Comparison of ENCODE assay signal across 20 mouse cellular contexts in genomic region chr6:126106798-126107173, GRCm38 (mm10). TPM values are rescaled to one million over a fixed set of nuclear protein-coding genes. Genes with fewer than 3 reads are reported as not detected.
DNase-seq lines count a peak whose midpoint lies in the region; ATAC-seq and TF ChIP-seq lines count a peak whose summit lies in the region.
"Had no signal": no experiment of that assay in that cellular context is flagged by ENCODE, and none has a peak within 500 bp of the region (broad histone marks: within the 10 kb centered on the region; RNA-seq: fewer than 3 reads in every experiment).

No protein-coding gene starts in this region.

- no peak overlapping the region for H3K9ac ChIP-seq in heart, adult 2 months (ENCODE audit: low read depth, low read length)
- no peak overlapping the region for H3K9ac ChIP-seq in limb, embryonic 12.5 days (replicated peaks)
- H3K9ac ChIP-seq in limb, embryonic 14.5 days (ENCODE audit: low read depth, low read length, severe bottlenecking) = no peak overlapping the region
- H3K9ac ChIP-seq: forebrain, postnatal 0 days; liver, embryonic 15.5 days; lung, embryonic 15.5 days; neural tube, embryonic 13.5 days had no signal

- H3K27ac ChIP-seq in cerebellum, adult 2 months (ENCODE audit: insufficient read depth, low read length) = peak overlapping the region; percentile 40; the same call in 1 of the 2 replicates
- peak overlapping the region; percentile 87 for H3K27ac ChIP-seq in heart, adult 2 months
- H3K27ac ChIP-seq in limb, embryonic 12.5 days = peak overlapping the region; percentile 46; the same call in 1 of the 2 replicates
- H3K27ac ChIP-seq in limb, embryonic 10.5 days = no peak overlapping the region
- peak overlapping the region; percentile 62 for H3K27ac ChIP-seq in limb, embryonic 14.5 days (replicated peaks; ENCODE audit: low read depth, low read length)
- H3K27ac ChIP-seq: kidney, postnatal 0 days; liver, embryonic 15.5 days; lung, embryonic 15.5 days; neural tube, embryonic 13.5 days had no signal

- ATAC-seq in limb, embryonic 12.5 days (ENCODE audit: insufficient number of reproducible peaks, insufficient read depth, low FRiP score, low TSS enrichment, low read depth) = no peak
- no peak for ATAC-seq in limb, embryonic 14.5 days (ENCODE audit: low FRiP score, low read depth)
- ATAC-seq in erythroblast, adult 5-6 weeks (replicated peaks; ENCODE audit: low FRiP score, poor library complexity, severe bottlenecking) = no peak
- ATAC-seq: activated CD4-positive, CD25-positive, alpha-beta regulatory T cell, adult 4 months; midbrain, embryonic 16.5 days had no signal

- WGBS in cerebellum, adult 2 months = 41% methylated on average over 2 of the region's 2 CpGs
- 51% methylated on average over 2 of the region's 2 CpGs for WGBS in heart, adult 2 months
- WGBS in limb, embryonic 12.5 days = 45% methylated on average over 2 of the region's 2 CpGs
- 74% methylated on average over 2 of the region's 2 CpGs for WGBS in limb, embryonic 10.5 days
- WGBS in limb, embryonic 14.5 days = 30% methylated on average over 2 of the region's 2 CpGs

- TF ChIP-seq POLR2A in cerebellum, adult 2 months (IDR thresholded peaks at IDR 0.05; ENCODE audit: borderline replicate concordance, insufficient read depth, low read length) = no peak
- no peak for TF ChIP-seq POLR2A in heart, adult 2 months (IDR thresholded peaks at IDR 0.05; ENCODE audit: insufficient read depth, low read depth, low read length)
- TF ChIP-seq POLR2A in limb, embryonic 14.5 days (IDR thresholded peaks at IDR 0.05; ENCODE audit: borderline replicate concordance, extremely low read depth, insufficient read depth, insufficient read length) = no peak

- no peak overlapping the region for H3K4me2 ChIP-seq in limb, embryonic 12.5 days
- H3K4me2 ChIP-seq in limb, embryonic 14.5 days (replicated peaks; ENCODE audit: low read depth, low read length, severe bottlenecking) = no peak overlapping the region
- H3K4me2 ChIP-seq: liver, embryonic 15.5 days; lung, embryonic 15.5 days; neural tube, embryonic 13.5 days had no signal

- no peaks in the 10 kb centered on the region for H3K27me3 ChIP-seq in cerebellum, adult 2 months (ENCODE audit: control insufficient read depth, insufficient read depth, low read length)
- H3K27me3 ChIP-seq in heart, adult 2 months (ENCODE audit: control insufficient read depth, insufficient read depth, low read length) = no peaks in the 10 kb centered on the region
- no peaks in the 10 kb centered on the region for H3K27me3 ChIP-seq in limb, embryonic 12.5 days
- no peaks in the 10 kb centered on the region for H3K27me3 ChIP-seq in limb, embryonic 10.5 days (ENCODE audit: low read depth, poor library complexity, severe bottlenecking)
- H3K27me3 ChIP-seq in limb, embryonic 14.5 days (ENCODE audit: control insufficient read depth, insufficient read depth, low read length) = no peaks in the 10 kb centered on the region
- H3K27me3 ChIP-seq: liver, embryonic 15.5 days; lung, embryonic 15.5 days; neural tube, embryonic 13.5 days had no signal

- intact Hi-C loops in heart, adult 2 months (cut with DNase I) = loop anchor here (2.0 kb wide), 2 partner anchors 26 to 56 kb away; no protein-coding TSS in a partner anchor
- intact Hi-C loops in heart, postnatal 14 days (cut with DNase I) = loop anchor here (2.0 kb wide), 1 partner anchor 60 kb away; the partner anchor contains the start of gene Ntf3

- TF ChIP-seq EP300 in heart, adult 2 months (IDR thresholded peaks at IDR 0.05; ENCODE audit: insufficient read depth, low read depth, low read length) = no peak

- DNase-seq in cerebellum, adult 2 months = no peak
- DNase-seq in cerebellum, postnatal 4 days (ENCODE audit: low spot score in 2 of 2) = no peak
- no peak for DNase-seq in heart, adult 2 months
- no peak for DNase-seq in heart, postnatal 14 days
- DNase-seq in limb, embryonic 10.5 days (ENCODE audit: low spot score) = no peak
- no peak for DNase-seq in limb, embryonic 14.5 days (ENCODE audit: low spot score)
- DNase-seq: embryo, embryonic 11 days; retina, postnatal 1 day; thymus, postnatal 14 days had no signal

- peaks cover 22% of the 10 kb centered on the region for H3K4me1 ChIP-seq in cerebellum, adult 2 months (ENCODE audit: control insufficient read depth, insufficient read depth, low read length)
- peaks cover 27% of the 10 kb centered on the region for H3K4me1 ChIP-seq in heart, adult 2 months (ENCODE audit: control insufficient read depth, insufficient read depth, low read length)
- peaks cover 40% of the 10 kb centered on the region for H3K4me1 ChIP-seq in limb, embryonic 12.5 days (replicated peaks)
- peaks cover 18% of the 10 kb centered on the region; the same call in 1 of the 2 replicates for H3K4me1 ChIP-seq in limb, embryonic 10.5 days
- peaks cover 29% of the 10 kb centered on the region for H3K4me1 ChIP-seq in limb, embryonic 14.5 days (ENCODE audit: control insufficient read depth, insufficient read depth, low read length)
- H3K4me1 ChIP-seq: liver, embryonic 15.5 days; neural tube, embryonic 13.5 days had no signal

- no peak overlapping the region for H3K4me3 ChIP-seq in cerebellum, adult 2 months (replicated peaks; ENCODE audit: insufficient read depth, low read depth, low read length)
- no peak overlapping the region for H3K4me3 ChIP-seq in heart, adult 2 months
- H3K4me3 ChIP-seq in limb, embryonic 12.5 days (replicated peaks) = no peak overlapping the region
- H3K4me3 ChIP-seq in limb, embryonic 10.5 days = no peak overlapping the region
- no peak overlapping the region for H3K4me3 ChIP-seq in limb, embryonic 14.5 days (replicated peaks; ENCODE audit: low read length)
- H3K4me3 ChIP-seq: liver, embryonic 15.5 days; lung, embryonic 15.5 days; myocyte; neural tube, embryonic 13.5 days had no signal

- no peaks in the 10 kb centered on the region for H3K79me2 ChIP-seq in heart, adult 2 months (replicated peaks; ENCODE audit: control insufficient read depth, insufficient read depth, low read length)

- H3K9me3 ChIP-seq in limb, embryonic 12.5 days = no peaks in the 10 kb centered on the region
- H3K9me3 ChIP-seq in limb, embryonic 10.5 days (replicated peaks) = no peaks in the 10 kb centered on the region
- H3K9me3 ChIP-seq in limb, embryonic 14.5 days (ENCODE audit: control insufficient read depth, low read length) = no peaks in the 10 kb centered on the region
- H3K9me3 ChIP-seq: liver, embryonic 15.5 days; lung, embryonic 15.5 days; neural tube, embryonic 13.5 days had no signal

- H3K36me3 ChIP-seq in heart, adult 2 months (ENCODE audit: control insufficient read depth, insufficient read depth, low read length) = peaks cover 9% of the 10 kb centered on the region; the same call in 1 of the 2 replicates
- peaks cover 30% of the 10 kb centered on the region for H3K36me3 ChIP-seq in limb, embryonic 12.5 days
- H3K36me3 ChIP-seq in limb, embryonic 10.5 days = peaks cover 44% of the 10 kb centered on the region
- peaks cover 12% of the 10 kb centered on the region for H3K36me3 ChIP-seq in limb, embryonic 14.5 days (ENCODE audit: control insufficient read depth, insufficient read depth, low read length)
- H3K36me3 ChIP-seq: liver, embryonic 15.5 days; lung, embryonic 15.5 days; neural tube, embryonic 13.5 days had no signal

- TF ChIP-seq CTCF in cerebellum, adult 2 months (IDR thresholded peaks at IDR 0.05; ENCODE audit: borderline replicate concordance, insufficient read depth, low read depth, low read length) = no peak
- TF ChIP-seq CTCF in heart, adult 2 months (IDR thresholded peaks at IDR 0.05) = no peak

RNA-seq across cellular contexts. Expression of gene Ntf3, which starts 59.9 kb away (rescaled TPM):
- 7.9 and 11.8 TPM in 2 replicates for polyA plus RNA-seq in cerebellum, adult 2 months (2012; rRNA removed)
- 1 to 10 TPM; 3.9 to 4.1 TPM for total RNA-seq in heart, adult 2 months (2021)
- polyA plus RNA-seq in heart, adult 2 months (2012; rRNA removed) = 4.0 and 4.2 TPM in 2 replicates
- 1 to 10 TPM; 3.5 TPM for total RNA-seq in heart, postnatal 14 days (2021)
- 27.6 and 29.5 TPM in 2 replicates for polyA plus RNA-seq in limb, embryonic 12.5 days (2016; fragmentation: Nextera tagmentation; extraction: Ambion mirVana)
- polyA plus RNA-seq in limb, embryonic 10.5 days (2016; fragmentation: Nextera tagmentation; extraction: Ambion mirVana) = 13.7 and 22.9 TPM in 2 replicates
- polyA plus RNA-seq in limb, embryonic 14.5 days (2012; rRNA removed) = 18.6 and 19.4 TPM in 2 replicates
- polyA plus RNA-seq in limb, embryonic 14.5 days (2014; fragmentation: Nextera tagmentation; extraction: Ambion mirVana) = 21.5 and 25.0 TPM in 2 replicates
- not detected in 2 replicates for total RNA-seq in erythroblast, adult 5-6 weeks (2015; ENCODE audit: low replicate concordance)
- total RNA-seq in erythroblast, adult 5-6 weeks (2017; ENCODE audit: low replicate concordance) = not detected in 2 replicates
- total RNA-seq: megakaryocyte-erythroid progenitor cell, adult 5-6 weeks had no signal
- polyA plus RNA-seq: activated CD4-positive, CD25-positive, alpha-beta regulatory T cell, adult 4 months; myocyte had no signal
